Mouse (Mus musculus) forebrain, postnatal 0 days (tissue): ENCODE results near the gene Ciz1. TPM values are rescaled to one million over a fixed set of nuclear protein-coding genes. Genes with fewer than 3 reads are reported as not detected.
A peak's percentile ranks its signal among the peaks of the same experiment; 100 is the strongest.

ENCODE experiments used
- ATAC-seq: fragments of 200-750 bp; cut with Nextera tagmentation; 2 replicates; pipeline ENCODE4 v1.8.0; 2017; ENCODE audit warnings: mild to moderate bottlenecking, moderate library complexity
- DNase-seq: peaks from one replicate; pipeline ENCODE4 v3.0.0-alpha.2; 2015
- H3K27ac ChIP-seq: fragments of 300-500 bp; sonication (generic); 2 replicates; pipeline ENCODE4 v1.5.1; 2014; ENCODE audit warnings: low read depth, mild to moderate bottlenecking, antibody characterized with exemption, low read length, moderate library complexity, mixed read lengths
- H3K27me3 ChIP-seq: fragments of 300-500 bp; sonication (generic); 2 replicates; pipeline ENCODE4 v1.6.1; 2014; ENCODE audit warnings: mild to moderate bottlenecking, low read length, mixed read lengths; ENCODE audit not compliant: insufficient read depth
- H3K36me3 ChIP-seq: fragments of 300-500 bp; sonication (generic); 2 replicates; pipeline ENCODE4 v1.6.1; 2014; ENCODE audit warnings: mild to moderate bottlenecking, moderate library complexity; ENCODE audit not compliant: insufficient read depth
- H3K4me1 ChIP-seq: fragments of 300-500 bp; sonication (generic); 2 replicates; pipeline ENCODE4 v1.6.1; 2014; ENCODE audit warnings: antibody characterized with exemption; ENCODE audit not compliant: insufficient read depth
- H3K4me2 ChIP-seq: fragments of 300-500 bp; sonication (generic); 2 replicates; pipeline ENCODE4 v1.6.1; 2014; ENCODE audit warnings: low read depth, mild to moderate bottlenecking, moderate library complexity
- H3K4me3 ChIP-seq: fragments of 300-500 bp; sonication (generic); 2 replicates; pipeline ENCODE4 v1.5.1; 2014; ENCODE audit warnings: low read depth, low read length, mixed read lengths
- H3K9ac ChIP-seq: fragments of 300-500 bp; sonication (generic); 2 replicates; pipeline ENCODE4 v1.6.1; 2014; ENCODE audit warnings: mild to moderate bottlenecking
- H3K9me3 ChIP-seq: fragments of 300-500 bp; sonication (generic); 2 replicates; pipeline ENCODE4 v1.6.1; 2016; ENCODE audit warnings: low read length
- CTCF ChIP-seq: sonication (generic); IDR thresholded peaks from 2 replicates; pipeline ENCODE4 v1.5.1; 2016; ENCODE audit warnings: antibody characterized with exemption, control low read depth, low read depth
- WGBS: fragments of 180-500 bp; shearing (Covaris S2); extraction: QIAGEN DNeasy Blood & Tissue Kit; methylation state at CpG from one replicate; pipeline ENCODE4 v1.1.7; 2014; 5-methylcytosine and 5-hydroxymethylcytosine counted together
- polyA plus RNA-seq: library from polyadenylated mRNA; unstranded; fragments of >200 nt; fragmentation: Nextera tagmentation; extraction: Ambion mirVana; gene quantifications from 2 replicates; pipeline ENCODE4 v1.2.1, GENCODE M21; 2015
- total RNA-seq: library from RNA; depleted of rRNA; stranded (reverse); fragments of >200 nt; gene quantifications from 2 replicates; pipeline ENCODE4 v1.2.3, GENCODE M21; 2014

Gene Ciz1
- total and polyA plus RNA-seq, 2 experiments from 2014 or later, result 51.5 to 78.2 TPM

DNA sequence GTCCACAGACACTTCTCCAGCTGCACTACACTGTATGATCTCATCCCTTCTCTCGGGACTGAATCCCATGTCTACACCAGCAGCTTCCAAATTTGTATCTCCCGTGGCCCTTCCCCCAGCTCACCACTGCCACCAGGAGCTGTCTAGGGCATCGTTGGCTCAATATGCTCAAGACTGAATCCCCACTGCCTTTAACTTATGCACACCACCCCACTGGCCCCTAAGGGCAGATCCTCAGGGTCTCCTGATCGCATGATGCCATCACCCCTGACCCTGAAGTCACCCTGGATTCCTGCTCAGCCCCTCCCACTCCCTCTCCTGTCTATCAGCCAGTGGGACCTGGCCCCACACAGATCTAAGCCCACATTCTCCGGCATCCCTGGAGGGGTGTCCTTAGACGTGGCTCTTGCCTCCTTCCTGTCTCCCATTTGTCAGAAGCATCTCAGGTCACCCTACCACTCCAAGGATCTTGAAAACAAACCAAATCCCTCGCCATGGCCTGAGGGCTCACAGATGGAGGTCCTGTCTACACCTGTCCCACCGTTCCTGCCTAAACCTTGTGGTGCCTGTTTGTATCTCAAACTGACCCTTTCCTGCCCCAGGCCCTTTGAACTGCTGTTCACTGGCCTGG lies 2.4 kb upstream of the Ciz1 start:
- ATAC-seq (no peak), DNase-seq (no peak)
- WGBS, result 62% methylated on average over 8 of the region's 8 CpGs
- H3K27me3 ChIP-seq, result no peaks in the 10 kb centered on the region
- no peak overlapping the region for H3K9ac ChIP-seq
- H3K36me3 ChIP-seq, result no peaks in the 10 kb centered on the region
- no peak for TF ChIP-seq CTCF
- H3K9me3 ChIP-seq, result no peaks in the 10 kb centered on the region
- no peak overlapping the region for H3K4me3 ChIP-seq
- H3K4me1 ChIP-seq, result peaks cover 9% of the 10 kb centered on the region; the same call in 1 of the 2 replicates
- no peak overlapping the region for H3K4me2 ChIP-seq
- no peak overlapping the region for H3K27ac ChIP-seq

DNA sequence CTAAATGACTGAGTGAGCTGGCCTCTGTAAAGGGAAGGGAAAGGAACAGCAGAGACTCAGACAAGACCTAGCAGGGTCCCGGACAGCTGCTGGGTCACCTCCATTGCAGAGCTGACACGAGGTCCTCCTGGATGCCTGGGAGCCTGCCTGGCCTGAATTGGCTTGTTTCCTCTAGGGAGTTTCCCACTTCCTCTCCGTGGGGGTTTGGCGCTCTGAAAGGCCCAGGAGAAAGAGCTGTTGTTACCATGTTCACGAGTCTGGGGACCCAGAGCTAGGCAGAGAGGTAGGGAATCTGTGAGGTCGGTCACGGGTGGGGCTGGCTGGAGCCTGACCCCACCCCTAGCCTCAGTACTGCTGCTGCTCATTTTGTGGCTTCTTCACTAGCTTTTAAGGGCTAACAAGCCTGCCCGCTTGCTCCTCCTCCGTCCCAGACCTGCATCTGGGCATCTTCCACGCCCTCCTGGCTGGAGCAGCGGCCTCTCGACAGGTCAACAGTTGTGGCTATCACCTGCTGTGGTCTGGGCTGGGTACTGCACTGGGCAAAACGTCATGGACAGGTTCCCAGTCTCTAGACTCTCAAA lies 1.6 kb upstream of the Ciz1 start:
- no peak for TF ChIP-seq CTCF
- ATAC-seq, result no peak
- H3K27ac ChIP-seq, result no peak overlapping the region
- H3K9me3 ChIP-seq, result no peaks in the 10 kb centered on the region
- no peak overlapping the region for H3K4me3 ChIP-seq
- no peak for DNase-seq
- no peaks in the 10 kb centered on the region for H3K36me3 ChIP-seq
- H3K27me3 ChIP-seq, result no peaks in the 10 kb centered on the region
- WGBS, result 47% methylated on average over 13 of the region's 13 CpGs
- no peak overlapping the region for H3K9ac ChIP-seq
- H3K4me1 ChIP-seq, result peaks cover 9% of the 10 kb centered on the region; the same call in 1 of the 2 replicates
- H3K4me2 ChIP-seq, result peak overlapping the region; percentile 84; the same call in 1 of the 2 replicates

GRCm38 (mm10) chr2:32351471-32351961 lies 611 bp upstream of the Ciz1 start:
- Histone ChIP-seq H3K36me3 (no peaks in the 10 kb centered on the region), H3K4me1 (peaks cover 9% of the 10 kb centered on the region; the same call in 1 of the 2 replicates), H3K4me3 (peak overlapping the region; percentile 80), H3K9ac (peak overlapping the region; percentile 91), H3K27me3 (no peaks in the 10 kb centered on the region), H3K27ac (peak overlapping the region; percentile 89), H3K4me2 (peak overlapping the region; percentile 84), H3K9me3 (no peaks in the 10 kb centered on the region)
- no peak for TF ChIP-seq CTCF
- no peak for DNase-seq
- ATAC-seq, result no peak
- 52% methylated on average over 9 of the region's 9 CpGs for WGBS

GRCm38 (mm10) chr2:32353007-32353542 lies 948 bp downstream of the Ciz1 start, which contains the start of gene Dnm1:
Dnm1 (minus strand) TSS chr2:32353338.
- WGBS, result 2% methylated on average over 63 of the region's 63 CpGs

DNA sequence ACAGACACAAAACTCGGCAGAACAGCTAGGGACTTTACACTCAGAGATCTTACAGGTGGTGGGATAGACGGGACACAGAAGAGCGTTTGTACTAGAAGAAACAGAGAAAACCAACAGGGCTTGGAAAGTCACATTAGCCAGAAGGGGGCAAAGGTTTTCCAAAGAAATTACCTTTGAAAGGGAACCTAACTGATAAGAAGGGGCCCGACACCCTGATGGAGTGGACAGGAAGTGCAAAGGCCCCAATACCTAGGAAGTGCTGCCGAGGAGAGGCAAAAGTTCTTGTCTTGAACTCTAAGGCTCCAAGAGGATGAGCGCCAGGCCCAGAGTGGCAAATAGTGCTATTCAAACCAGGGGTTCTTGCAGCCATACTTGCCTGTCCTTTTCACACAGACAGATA lies 1.7 kb downstream of the Ciz1 start:
- Histone ChIP-seq H3K4me1 (peaks cover 9% of the 10 kb centered on the region; the same call in 1 of the 2 replicates), H3K27ac (no peak overlapping the region), H3K36me3 (no peaks in the 10 kb centered on the region), H3K27me3 (no peaks in the 10 kb centered on the region), H3K4me2 (no peak overlapping the region), H3K9me3 (no peaks in the 10 kb centered on the region), H3K4me3 (no peak overlapping the region), H3K9ac (no peak overlapping the region)
- TF ChIP-seq CTCF, result no peak
- ATAC-seq (no peak), DNase-seq (no peak)
- 79% methylated on average over 6 of the region's 6 CpGs for WGBS

More at GRCm38 (mm10) chr2:32353007-32353542, 948 bp downstream of the Ciz1 start, which contains the start of gene Dnm1:
- peak within 1 kb of the TSS; percentile 80 for H3K4me3 ChIP-seq
- ATAC-seq (peak; percentile 87), DNase-seq (peak; percentile 96)
- no peaks in the 10 kb centered on the region for H3K27me3 ChIP-seq
- peak; percentile 96 for TF ChIP-seq CTCF
- H3K9ac ChIP-seq, result peak within 1 kb of the TSS; percentile 91
- H3K36me3 ChIP-seq, result no peaks in the 10 kb centered on the region
- H3K4me2 ChIP-seq, result peak within 1 kb of the TSS; percentile 84
- no peaks in the 10 kb centered on the region for H3K9me3 ChIP-seq
- peaks cover 9% of the 10 kb centered on the region; the same call in 1 of the 2 replicates for H3K4me1 ChIP-seq
- peak within 1 kb of the TSS; percentile 89 for H3K27ac ChIP-seq

DNA sequence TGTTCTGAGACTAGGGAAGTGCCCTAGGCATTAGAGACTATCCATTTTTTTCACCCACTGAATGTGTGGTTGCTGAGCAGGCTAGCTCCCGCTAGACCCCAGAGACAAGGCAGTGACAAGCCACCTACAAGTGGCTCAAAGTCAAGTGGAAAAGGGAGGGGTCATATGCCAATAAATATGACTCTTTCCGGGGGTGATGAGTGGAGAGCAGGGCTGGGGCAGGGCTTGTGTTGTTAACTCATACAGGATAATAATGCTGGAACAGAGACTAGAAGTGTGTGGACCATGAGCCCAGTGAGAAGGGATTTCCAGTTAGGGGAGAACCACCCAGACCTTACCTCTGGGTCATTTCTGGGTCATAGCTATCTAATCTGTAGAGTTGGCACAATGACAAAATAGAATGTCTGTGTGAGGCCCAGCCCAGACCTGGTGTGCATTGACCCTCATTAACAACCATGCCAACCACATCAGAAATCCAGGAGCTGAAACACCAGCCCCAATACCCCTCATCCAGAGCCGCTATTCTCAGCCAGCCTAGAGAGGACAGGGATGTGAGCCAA lies 2.3 kb downstream of the Ciz1 start:
- Histone ChIP-seq H3K4me1 (peaks cover 9% of the 10 kb centered on the region; the same call in 1 of the 2 replicates), H3K36me3 (no peaks in the 10 kb centered on the region), H3K27ac (no peak overlapping the region), H3K4me3 (no peak overlapping the region), H3K27me3 (no peaks in the 10 kb centered on the region), H3K9me3 (no peaks in the 10 kb centered on the region), H3K4me2 (no peak overlapping the region), H3K9ac (no peak overlapping the region)
- 90% methylated on average over 3 of the region's 3 CpGs for WGBS
- DNase-seq (no peak), ATAC-seq (no peak)
- no peak for TF ChIP-seq CTCF
